Mouse (Mus musculus): ENCODE data around the gene Stim1. TPM values are rescaled to one million over a fixed set of nuclear protein-coding genes. Genes with fewer than 3 reads are reported as not detected.
"Not testable (repeated sequence)": the region's sequence is repeated elsewhere in the genome, so short reads cannot be mapped to it uniquely, and the experiment has no call there.

Stim1 gene
- total RNA-seq, 2 experiments from 2014 or later, result 28.3 to 48.2 TPM

DNA sequence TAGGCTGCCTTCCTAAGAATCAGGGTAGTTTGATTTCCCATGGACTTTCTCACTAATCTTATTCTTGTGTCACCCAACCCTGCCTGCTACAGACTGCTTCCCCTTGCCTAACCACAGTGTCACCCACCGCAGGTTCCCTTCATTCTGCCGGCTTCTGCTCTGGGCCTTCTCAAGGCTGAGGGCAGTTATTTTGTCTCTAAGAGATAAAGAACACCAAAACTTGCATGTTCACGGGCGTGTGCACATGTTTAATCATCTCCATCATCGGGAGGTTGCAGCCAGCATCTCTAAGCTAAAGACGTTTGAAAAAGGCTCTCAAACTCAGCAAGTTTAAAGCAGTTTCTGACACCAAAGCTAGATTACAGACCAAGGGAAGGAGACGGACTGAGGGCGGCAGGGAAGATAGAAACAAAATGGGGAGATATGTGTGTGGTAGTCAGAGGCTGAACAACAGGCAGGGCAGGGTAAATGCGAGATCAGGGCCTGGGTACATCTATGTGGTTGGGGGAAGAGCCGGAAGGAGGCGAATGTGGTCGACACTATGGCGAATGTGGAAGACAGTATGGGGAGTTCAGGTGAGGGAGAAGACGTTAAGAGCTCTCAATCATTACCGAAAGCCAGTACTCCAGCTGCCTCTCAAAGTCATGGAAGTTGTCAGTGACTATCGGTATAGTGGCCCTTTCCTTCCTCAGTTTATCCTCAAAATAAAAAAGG is 18.8 kb upstream of the Stim1 start:
- peak; percentile 28 for ATAC-seq (replicated peaks; ENCODE audit: poor library complexity, severe bottlenecking)

DNA sequence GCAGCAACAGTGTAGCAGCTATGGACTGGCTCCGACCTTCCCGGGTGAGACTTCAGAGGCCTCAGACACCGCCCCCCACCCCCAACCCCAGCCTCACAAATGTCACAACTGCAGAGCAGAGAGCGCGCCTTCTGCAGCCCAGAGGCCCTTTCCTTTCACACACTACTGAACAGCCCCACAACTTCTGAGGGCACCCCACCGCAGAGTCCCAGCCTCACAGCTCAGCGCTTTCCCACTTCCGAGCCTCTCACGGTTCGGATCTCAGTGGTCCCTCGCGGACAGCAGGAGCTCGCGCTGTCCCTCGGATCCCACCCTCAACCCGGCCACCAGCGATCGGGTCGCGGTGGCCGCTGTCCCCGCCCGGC is 18.1 kb upstream of the Stim1 start:
- ATAC-seq (replicated peaks; ENCODE audit: poor library complexity, severe bottlenecking), result peak; percentile 8

DNA sequence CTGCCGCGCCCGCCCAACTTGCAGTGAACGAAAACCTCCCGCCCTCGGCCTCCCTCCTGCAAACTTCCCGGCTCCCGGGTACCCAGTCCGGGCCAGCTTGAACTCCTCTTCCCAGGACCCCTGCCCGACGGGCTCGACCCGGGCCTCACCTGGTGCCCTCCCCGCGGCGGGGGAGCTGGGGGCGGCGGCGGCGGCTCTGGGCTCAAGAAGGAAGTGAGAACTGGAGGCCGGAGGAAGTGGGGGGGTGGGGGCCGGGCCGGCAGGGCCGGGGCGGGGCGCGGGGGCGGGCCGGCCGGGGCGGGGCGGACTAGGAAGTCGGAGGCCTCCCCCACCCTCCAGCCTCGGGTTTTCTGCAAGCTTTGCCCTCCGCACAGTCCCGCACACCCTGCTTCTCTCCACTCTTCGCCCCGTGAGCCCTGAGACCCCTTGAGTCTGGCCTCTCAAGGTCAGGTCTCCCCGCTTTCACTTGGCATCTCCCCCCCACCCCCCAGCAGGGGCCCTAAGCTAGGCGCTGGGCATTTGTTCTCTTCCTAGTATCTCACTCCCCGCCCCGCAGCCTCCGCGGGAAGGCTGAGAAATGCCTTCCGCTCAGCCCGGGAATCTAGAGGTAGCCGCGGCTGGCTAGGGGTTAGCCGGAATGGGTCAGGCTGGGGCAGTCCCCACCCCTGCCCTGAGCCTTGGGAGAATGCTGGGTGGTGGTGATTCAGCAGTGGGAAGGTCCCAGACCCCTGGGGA is 17.5 kb upstream of the Stim1 start:
- peak; percentile 27 for ATAC-seq (replicated peaks; ENCODE audit: poor library complexity, severe bottlenecking)

DNA sequence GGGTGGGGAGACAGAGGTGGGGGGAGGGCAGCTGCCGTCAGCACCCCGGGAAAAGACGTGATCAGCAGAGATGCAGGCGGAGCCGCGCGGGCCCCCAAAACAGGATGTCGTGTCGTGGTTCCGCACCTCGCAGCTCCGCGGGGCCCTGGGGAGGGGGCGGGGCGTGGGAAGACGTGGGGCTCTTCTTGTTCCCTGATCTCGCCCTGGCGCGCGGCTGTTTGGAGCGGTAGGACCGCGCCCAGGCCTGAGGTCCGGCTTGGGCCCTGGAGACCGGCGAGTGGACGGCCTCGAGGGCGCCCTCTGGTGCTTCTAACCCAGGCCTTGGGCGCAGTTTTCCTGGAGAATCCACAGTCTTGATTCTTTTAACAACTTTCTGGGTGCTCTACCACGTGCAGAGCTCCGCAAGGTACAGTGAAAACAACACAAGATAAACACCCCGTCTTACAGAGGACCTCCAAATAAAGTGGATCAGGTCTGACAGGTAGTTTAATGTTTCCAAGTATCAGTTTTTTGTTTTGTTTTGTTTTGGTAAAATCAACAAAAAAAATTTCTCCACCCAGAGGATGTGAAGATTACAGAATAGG is 16.9 kb upstream of the Stim1 start:
- peak; percentile 52 for ATAC-seq (replicated peaks; ENCODE audit: poor library complexity, severe bottlenecking)

DNA sequence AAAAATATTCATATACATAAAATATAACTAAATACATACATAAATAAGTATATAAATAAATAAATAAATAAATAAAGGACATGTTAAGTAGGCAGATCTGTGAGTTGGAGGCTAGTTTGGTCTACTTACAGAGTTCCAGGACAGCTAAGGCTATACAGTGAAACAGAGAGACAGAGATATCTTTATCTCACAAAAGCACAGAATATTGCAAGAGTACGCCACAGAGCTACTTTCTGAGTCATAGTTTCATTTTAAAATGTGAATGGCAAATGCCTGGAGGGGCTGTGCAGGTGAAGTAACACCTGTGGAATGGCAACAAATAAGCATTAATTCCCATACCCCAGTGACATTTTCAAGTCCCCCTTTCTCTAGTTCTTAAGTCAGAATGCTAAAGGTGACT is 14.0 kb upstream of the Stim1 start:
- ATAC-seq (replicated peaks; ENCODE audit: poor library complexity, severe bottlenecking), result no peak

DNA sequence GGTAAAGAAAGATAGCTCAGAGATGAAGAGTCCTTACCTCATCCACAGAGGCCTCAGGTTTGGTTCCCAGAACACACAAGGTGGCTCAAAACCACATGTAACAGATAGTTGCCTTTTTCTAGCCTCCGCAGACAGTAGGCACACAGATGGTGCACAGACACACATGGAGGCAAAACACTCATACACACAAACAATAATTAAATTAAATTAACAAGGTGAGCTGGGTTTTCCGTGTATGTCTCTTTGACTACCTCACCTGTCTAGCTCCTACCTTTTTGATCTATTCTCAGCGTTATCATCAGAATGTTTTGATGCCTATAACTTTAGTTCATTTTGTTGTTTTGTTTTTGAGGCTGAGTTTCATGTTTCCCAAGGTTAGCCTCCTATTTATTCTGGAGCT is 11.7 kb upstream of the Stim1 start, which contains the start of gene Rhog:
TSS of gene Rhog (minus strand) at position 101 of the 400 bp plus-strand sequence.
- no peak for ATAC-seq (replicated peaks; ENCODE audit: poor library complexity, severe bottlenecking)

DNA sequence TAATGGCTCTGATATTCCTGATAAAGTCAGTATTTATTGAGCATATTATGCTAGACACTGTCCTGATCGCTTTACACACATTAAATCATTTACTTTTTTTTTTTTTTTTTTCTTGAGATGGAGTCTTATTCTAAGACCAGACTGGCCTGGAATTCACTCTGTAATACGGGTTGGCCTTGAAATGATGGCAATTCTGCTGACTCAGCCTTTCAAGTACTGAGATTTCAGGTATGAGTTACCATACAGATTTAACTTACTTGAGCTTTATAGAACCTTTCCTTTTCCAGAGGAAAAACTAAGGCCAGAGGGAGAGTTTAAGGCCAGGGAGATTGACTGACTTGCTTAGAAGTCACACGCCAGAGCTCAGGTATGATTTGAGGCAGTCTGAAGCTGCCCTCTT is 11.0 kb upstream of the Stim1 start:
- no peak for ATAC-seq (replicated peaks; ENCODE audit: poor library complexity, severe bottlenecking)

DNA sequence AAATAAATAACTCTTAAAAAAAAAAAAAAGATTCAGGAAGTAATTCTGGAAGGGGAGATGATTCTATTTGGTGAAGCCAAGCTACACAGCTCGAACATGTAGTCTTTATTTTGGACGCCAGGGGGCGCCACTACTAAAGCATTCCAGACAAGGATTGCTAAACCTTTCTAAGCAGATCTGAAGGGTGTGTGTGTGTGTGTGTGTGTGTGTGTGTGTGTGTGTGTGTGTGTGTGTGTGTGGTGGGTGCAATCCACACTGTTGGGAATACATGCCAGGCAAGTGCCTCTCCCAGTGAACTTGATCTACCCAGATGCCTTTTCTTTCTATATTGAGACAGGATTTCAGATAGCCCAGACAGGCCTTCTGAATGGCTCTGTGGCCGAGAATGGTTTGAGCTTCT is 9.4 kb upstream of the Stim1 start:
- peak; percentile 73 for ATAC-seq (replicated peaks; ENCODE audit: poor library complexity, severe bottlenecking)

DNA sequence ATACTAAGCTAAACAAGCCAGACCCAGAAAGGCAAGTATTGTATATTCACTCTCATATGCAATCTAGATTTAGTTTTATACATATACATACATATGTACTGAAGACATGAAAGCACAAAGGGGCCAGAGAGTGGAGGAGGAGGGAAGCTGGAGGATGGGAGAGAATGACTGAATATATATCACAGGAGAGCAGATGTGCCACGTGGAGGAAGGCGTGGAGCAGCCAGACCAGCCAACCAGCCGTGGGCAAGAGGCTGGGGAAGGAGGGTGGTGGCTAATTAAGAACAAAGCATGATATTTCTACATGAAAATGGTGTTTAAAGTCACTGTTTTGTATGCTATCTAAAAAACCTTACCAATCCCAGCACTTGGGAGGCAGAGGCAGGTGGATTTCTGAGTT is 8.9 kb upstream of the Stim1 start:
- ATAC-seq (replicated peaks; ENCODE audit: poor library complexity, severe bottlenecking), result no peak

DNA sequence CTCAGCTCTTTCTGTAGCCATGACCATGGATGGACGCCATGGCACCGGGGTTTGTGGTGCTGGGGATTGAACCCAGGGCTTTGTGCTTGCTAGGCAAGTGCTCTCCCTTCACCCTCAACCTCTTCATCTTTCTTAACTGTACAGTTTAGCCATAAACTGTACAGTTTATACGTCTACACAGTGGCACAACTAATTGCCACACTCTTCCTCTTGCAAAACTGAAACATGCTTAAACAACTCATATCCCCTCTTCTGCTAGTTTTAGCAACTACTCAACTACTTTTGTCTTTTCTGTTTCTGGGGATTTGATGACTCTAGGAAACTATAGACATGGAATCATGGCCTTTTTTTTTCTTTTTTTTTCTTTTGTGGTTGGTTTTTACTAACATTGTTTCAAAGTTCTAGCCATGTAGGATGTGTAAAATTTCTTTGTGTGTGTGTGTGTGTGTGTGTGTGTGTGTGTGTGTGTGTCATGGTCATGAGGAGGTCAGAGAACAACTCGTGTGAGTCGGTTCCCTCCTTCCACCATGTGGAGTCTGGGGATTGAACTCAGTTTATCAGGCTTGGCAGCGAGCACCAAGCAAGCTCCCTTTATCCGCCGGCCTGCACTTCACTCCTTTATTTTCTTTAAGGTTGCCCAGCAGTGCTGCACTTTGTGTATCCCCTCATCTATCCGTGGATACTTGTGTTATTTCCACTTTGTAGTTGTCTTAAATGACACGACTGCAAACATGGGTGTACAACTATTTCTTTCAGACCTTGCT is 7.7 kb upstream of the Stim1 start:
- ATAC-seq (replicated peaks; ENCODE audit: poor library complexity, severe bottlenecking), result peak; percentile 80

DNA sequence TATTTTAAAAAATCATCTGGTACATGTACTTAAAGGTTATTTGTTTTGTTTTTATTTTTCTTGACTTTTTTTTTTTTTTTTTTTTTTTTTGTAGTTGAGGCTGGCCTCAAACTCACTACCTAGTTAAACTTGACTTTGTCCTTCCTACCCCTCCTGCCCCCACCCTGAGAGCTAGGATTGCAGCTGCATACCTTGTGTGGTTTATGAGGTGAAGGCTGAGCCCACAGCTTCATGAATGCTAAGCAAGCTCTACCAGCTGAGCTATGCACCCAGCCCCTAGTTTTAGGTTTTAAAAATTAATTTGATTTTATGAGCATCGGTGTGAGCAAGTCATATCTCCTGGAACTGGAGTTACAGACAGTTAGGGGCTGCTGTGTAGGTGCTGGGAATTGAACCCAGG is 7.1 kb upstream of the Stim1 start:
- ATAC-seq (replicated peaks; ENCODE audit: poor library complexity, severe bottlenecking), result no peak

DNA sequence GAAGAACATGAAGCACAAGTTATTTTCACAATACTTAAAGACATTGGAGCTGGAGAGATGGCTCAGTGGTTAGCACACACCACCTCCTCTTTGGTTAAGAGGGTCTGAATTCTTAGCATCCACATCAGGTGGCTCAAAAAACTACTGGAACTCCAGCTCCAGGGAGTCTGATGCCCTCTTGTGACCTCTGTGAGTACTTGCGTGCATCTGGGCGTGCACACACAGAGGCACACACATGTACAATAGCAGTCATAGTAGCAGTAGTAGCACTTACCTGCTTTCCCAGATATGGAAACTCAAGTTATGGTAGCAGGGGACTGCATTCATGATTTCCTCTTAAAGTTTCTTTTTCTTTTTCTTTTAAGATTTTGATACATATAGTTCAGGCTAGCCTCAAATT is 4.6 kb upstream of the Stim1 start:
- no peak for ATAC-seq (replicated peaks; ENCODE audit: poor library complexity, severe bottlenecking)

DNA sequence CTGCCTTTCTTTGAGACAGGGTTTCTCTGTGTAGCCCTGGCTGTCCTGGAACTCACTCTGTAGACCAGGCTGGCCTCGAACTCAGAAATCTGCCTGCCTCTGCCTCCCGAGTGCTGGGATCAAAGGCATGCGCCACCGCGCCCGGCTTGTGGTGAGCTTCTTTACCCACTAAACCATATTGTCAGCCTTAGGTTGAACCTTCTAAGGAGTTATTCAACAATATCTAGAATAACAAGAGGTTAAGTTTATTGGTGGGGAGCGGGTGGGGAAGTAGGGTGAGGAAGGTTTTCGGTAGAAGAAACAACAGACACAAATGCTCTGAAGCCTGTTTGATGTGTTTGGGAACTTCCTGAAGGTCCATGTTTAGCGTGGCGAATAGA is 1.6 kb upstream of the Stim1 start:
- not testable (repeated sequence) for ATAC-seq (replicated peaks; ENCODE audit: poor library complexity, severe bottlenecking)

DNA sequence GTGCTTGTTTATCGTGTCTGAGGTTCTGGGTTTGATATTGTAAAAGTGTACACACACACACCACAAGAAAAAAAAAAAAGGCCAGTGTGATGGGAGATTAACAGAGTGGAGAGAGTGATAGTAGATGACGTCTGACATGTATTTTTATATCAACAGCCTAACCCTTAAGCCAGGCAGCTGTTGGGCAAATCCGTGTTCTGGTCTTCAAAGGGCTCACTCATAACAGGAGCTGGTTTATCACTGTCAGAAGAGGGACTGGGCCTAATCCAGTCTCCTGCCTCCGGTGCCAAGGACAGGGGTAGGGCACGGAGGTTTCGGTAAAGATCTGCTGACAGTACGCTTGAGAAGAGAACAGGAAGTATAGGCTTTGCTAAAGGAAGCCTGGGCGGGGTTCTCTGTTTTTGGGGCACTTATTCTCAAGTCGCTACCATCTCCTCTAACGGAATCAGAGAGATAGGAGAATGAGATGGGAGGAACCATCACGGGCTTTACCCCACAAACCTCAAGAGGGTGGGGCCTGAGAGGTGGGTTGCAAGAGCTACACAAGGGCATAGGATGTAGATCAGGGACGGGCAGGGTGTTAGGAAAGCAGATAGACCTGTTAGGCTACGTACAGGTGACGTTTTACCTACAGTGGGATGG is 1.1 kb upstream of the Stim1 start:
- ATAC-seq (replicated peaks; ENCODE audit: poor library complexity, severe bottlenecking), result peak; percentile 65

DNA sequence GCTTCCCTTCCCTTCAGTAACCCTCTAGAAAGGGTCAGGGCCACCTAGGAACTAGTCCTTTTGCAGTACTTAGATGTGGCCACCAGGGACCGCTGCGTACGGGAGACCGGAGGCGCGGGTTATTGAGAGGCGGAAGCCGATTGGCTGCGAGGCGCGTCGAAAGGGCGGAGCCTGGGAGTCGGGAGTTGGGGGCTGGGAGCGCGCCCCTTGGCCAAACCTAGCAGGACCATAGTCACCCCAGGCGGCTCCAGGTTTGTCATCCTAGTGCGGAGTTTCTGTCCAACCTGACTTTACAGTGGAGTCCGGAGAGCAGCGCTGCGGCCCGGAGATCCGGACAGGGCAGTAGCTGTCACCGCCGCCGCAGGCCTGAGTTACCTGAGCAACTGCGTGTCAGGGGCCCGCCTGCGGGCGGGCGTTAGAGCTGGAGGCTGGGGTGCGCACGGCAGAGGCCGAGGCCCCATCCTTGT is 460 bp upstream of the Stim1 start:
- ATAC-seq (replicated peaks; ENCODE audit: poor library complexity, severe bottlenecking), result peak; percentile 78

DNA sequence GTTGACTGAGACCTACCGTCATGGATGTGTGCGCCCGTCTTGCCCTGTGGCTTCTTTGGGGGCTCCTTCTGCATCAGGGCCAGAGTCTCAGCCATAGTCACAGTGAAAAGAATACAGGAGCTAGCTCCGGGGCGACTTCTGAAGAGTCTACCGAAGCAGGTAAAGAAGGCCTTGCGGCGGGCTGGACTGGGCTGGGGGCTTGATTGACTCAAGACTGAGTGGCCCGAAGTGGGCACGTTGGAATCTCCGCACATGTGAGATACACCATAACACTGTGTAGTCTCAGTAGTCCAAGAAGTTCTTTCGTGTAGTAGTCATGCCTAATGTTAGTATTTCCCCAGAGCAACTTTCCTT is 766 bp downstream of the Stim1 start:
- no peak for ATAC-seq (replicated peaks; ENCODE audit: poor library complexity, severe bottlenecking)

DNA sequence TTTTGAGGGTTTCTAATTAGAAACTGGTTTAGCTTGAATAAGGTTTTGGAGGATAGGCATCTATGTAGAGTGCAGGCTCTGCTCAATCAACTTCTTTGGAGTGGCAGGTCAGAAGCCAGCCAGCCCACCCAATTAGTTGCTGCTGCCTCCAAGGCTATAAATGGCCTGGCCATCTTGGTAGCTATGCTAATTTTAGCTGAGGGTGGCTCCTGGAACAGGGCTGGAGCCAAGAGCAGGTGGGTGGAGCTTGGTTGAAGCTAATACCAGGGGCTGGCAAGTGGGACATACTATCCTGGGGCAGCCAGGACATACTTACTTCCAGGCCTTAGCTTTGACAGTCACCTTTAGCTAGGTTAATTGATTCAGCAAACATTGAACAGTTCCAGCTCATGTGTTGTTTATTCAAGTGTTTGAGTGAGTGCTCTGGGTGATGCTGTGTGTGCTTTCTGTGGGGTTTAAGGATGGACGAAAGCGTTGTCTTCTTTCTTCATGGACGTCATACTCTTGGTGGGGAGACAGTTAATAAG is 4.9 kb downstream of the Stim1 start:
- ATAC-seq (replicated peaks; ENCODE audit: poor library complexity, severe bottlenecking), result no peak

DNA sequence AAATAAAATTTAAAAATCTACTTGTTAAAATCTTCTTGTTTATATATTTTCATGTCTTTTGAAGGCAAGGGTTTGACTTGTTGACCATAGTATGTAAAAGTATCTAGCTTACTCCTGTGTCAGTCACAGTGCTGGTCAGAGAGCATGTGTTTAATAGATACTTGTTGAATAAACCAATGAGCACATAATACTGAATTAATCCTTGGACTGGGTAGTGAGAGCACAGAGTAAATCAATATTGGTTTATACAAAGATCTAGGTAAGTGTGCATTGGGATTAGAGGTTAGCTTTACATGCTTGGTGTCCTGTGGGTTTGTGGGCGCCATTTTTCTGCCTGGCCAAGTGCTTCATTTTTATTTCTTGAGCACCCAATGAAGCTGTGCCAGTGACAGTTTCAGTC is 13.8 kb downstream of the Stim1 start:
- ATAC-seq (replicated peaks; ENCODE audit: poor library complexity, severe bottlenecking), result no peak

DNA sequence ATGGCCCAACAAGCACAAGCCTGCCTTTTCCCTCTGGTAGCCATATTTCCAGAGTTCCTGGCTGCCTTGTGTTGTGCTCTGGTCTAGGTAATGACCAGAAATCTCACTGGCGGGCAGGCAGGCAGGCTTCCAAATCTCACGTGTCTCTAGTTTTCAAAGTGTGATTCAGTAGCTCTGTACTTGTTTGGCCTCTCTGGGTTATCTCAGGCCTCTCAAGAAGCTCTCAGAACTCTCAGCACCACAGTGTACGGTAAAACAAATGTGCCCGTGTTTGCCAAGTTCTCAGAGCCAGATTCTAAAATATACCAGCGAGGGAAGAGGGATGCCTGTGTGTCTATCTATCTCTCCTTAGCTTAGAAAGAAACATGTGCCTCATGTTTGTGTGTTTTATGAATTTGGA is 14.7 kb downstream of the Stim1 start:
- ATAC-seq (replicated peaks; ENCODE audit: poor library complexity, severe bottlenecking), result no peak

DNA sequence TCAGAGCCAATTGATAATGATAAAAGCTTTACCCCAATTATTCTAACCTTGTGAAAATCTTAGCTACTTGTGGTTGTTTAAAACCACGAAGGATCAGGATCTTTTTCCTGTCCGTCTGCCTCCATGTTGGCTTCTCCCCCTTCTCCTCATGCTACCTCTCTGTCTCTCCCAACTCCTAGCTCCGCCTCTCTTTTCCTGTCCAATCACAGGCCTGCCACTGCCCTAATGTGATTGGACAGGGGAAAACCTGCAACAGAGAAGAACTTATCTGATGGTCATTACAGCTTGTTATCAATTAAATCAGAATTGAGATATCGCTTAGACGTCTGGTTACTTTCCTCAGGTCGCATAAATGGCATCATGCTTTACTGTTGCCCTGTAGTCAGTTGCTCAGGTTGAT is 21.9 kb downstream of the Stim1 start:
- ATAC-seq (replicated peaks; ENCODE audit: poor library complexity, severe bottlenecking), result no peak
